Mouse (Mus musculus) gastrocnemius, adult 8-10 months (tissue): ENCODE data around the gene Ffar4. TPM values are rescaled to one million over a fixed set of nuclear protein-coding genes. Genes with fewer than 3 reads are reported as not detected.

ENCODE experiments used
- DNase-seq, 2 experiments: peaks; one replicate each; pipeline ENCODE4 v3.0.0; 2022; ENCODE audit warnings: low spot score in 2 of 2
- total RNA-seq, 4 experiments: library from RNA; stranded (reverse); gene quantifications; 2 replicates each; pipeline ENCODE4 v1.2.4; 2022

Ffar4 gene
- total RNA-seq, 4 experiments from 2014 or later: 0.35 to 0.54 TPM; not detected in 2

GRCm38 (mm10) chr19:38096231-38096630 lies 640 bp upstream of the Ffar4 start:
- DNase-seq: no peak

GRCm38 (mm10) chr19:38107871-38108270 lies 11.0 kb downstream of the Ffar4 start:
- DNase-seq: no peak

GRCm38 (mm10) chr19:38109506-38110242 lies 12.8 kb downstream of the Ffar4 start:
- DNase-seq: no peak

DNA sequence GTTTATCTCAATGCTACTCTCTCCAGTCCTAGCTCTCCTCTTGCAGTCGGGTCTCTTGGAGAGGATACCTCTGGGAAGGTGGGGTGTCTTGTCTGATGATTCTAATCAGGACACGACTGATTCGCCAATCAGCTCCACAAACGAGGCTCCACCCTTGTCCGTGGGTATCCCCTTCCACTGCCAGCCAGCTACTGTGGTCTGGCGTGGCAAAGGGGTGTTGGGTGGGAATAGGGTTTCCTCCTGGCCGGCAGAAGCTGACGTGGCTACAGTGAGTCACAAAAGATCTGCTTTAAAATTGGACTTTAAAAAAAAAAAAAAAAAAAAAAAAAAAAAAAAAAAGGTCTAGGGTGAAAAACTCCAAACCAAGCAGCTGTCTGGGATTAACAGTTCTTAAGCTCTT lies 14.2 kb downstream of the Ffar4 start:
- no peak for DNase-seq

DNA sequence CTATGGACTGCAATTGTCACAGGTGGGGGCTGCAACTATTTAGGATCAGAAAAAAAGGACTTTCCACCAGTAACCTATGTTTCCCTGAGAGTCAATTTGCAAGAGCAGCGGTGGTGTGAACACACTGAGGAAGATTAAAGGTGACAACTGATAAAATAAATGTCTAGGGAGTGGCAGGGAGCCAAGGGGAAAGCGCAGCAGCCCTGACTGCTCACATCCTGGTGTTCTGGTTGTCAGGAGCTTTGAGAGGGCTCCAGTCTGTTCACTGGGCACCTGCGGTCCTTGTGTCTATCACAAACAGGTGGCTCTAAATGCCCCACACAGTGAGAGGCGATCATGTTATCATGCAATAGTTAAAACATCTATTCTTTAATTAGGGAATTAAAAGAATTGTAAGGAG lies 15.7 kb downstream of the Ffar4 start:
- DNase-seq: no peak

DNA sequence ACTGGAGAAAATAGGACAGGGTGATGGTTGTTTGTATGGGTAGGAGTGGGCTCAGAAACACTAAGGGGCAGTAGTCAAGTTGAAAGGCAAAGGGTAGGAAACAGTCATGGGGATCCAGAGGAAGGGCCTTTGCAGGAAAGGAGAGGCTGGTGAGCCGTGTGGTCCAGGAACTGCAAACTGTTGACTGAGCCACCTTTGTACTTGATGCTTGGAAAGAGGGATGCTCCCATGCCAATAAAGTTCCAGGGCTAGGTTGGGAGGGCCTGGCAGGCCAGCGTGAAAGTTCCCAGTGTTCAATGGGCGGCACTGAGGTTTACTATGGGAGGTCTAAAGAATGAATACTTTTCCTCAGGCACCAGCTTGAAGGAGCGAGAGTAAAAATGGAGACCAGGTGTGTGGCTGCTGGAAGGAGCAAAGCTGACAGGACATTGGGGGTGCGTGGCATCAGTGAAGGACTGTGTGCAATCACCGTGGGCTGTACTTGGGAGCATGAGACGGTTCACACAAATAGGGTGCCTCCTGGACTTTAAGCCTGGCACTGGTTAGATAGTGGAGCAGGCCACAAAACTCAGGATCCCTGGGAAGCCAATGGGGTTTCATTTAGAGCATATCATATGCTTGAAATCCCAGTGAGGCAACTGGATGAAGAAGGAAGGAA lies 18.1 kb downstream of the Ffar4 start:
- DNase-seq: no peak

GRCm38 (mm10) chr19:38120123-38120760 lies 23.4 kb downstream of the Ffar4 start:
- no peak for DNase-seq

DNA sequence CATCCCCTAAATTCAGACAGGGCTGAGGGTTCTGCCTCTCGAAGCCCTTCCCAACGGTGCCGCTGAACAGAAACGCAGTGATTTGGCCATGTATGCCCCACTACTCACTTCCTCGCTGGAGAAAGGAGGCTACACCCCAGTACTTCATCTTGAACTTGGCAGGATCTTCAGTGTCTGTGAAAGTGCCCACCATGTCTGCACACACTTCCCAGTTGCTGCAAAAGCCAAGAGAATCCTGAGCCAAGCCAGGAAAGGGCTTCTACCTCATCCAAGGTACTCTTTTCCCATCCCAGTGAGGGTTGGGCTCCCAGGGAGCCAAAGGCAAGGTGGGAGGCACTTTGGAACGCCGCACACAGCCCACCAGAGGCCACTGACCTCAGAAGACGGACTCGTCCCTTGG lies 27.1 kb downstream of the Ffar4 start:
- DNase-seq: no peak

GRCm38 (mm10) chr19:38124401-38125218 lies 27.7 kb downstream of the Ffar4 start:
- peak; percentile 7 to 12 for DNase-seq

- DNase-seq: no peak
Observed at GRCm38 (mm10) chr19:38125219-38125610, 28.3 kb downstream of the Ffar4 start, which contains the start of gene Rbp4. Gene Rbp4, minus strand, starts transcription at chr19:38125281.

- no peak for DNase-seq
Observed at GRCm38 (mm10) chr19:38126656-38127055, 29.8 kb downstream of the Ffar4 start.

- no peak for DNase-seq
Observed at GRCm38 (mm10) chr19:38132481-38132880, 35.6 kb downstream of the Ffar4 start, which contains the start of gene Pde6c. Gene Pde6c, plus strand, starts transcription at chr19:38132781.

GRCm38 (mm10) chr19:38133986-38134385 lies 37.1 kb downstream of the Ffar4 start:
- DNase-seq: no peak

DNA sequence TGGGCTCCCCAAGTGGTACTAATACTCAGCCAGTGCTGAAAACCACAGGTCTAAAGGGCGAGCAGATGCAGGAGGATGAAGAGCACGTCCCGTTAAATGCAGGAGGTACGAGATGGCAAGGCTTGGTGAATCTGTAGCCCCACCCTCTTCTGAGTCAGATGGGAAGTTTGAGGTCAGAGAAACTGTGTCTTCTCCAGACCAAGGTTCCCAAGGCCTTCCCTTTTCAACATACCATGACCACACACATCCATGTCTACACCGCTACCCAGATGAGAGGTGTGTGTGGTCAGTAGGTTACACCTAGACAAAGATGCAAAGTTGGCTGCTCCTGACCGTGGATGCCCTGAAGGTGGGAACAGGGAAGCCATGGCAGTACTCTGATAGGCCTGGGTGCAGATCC lies 37.9 kb downstream of the Ffar4 start:
- DNase-seq: no peak

- no peak for DNase-seq
Observed at GRCm38 (mm10) chr19:38143540-38144271, 46.8 kb downstream of the Ffar4 start.

DNA sequence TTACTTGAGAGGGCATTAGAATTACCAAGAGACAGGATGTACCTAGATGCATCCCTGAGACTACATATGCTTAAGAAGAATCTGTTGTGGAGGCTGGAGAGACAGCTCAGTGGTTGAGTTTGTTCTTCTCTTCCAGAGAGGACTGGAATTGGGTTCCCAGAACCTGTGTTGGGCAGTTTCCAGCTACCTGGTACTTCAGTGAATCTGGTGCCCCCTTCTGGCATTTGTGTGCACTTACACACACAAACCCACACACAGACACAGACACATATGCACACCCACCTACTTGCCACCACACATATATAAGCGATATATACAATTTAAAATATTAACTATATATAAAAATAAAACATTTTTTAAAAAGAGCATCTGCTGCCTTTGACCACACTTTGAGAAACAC lies 59.4 kb downstream of the Ffar4 start:
- no peak for DNase-seq

- DNase-seq: no peak
Observed at GRCm38 (mm10) chr19:38161648-38162354, 64.9 kb downstream of the Ffar4 start.
